Mouse (Mus musculus): ENCODE results near the gene Pld3. TPM values are rescaled to one million over a fixed set of nuclear protein-coding genes. Genes with fewer than 3 reads are reported as not detected.

Pld3 gene
- polyA plus RNA-seq (2015; fragmentation: Nextera tagmentation; extraction: Ambion mirVana) = 109 and 118 TPM in 2 replicates

DNA sequence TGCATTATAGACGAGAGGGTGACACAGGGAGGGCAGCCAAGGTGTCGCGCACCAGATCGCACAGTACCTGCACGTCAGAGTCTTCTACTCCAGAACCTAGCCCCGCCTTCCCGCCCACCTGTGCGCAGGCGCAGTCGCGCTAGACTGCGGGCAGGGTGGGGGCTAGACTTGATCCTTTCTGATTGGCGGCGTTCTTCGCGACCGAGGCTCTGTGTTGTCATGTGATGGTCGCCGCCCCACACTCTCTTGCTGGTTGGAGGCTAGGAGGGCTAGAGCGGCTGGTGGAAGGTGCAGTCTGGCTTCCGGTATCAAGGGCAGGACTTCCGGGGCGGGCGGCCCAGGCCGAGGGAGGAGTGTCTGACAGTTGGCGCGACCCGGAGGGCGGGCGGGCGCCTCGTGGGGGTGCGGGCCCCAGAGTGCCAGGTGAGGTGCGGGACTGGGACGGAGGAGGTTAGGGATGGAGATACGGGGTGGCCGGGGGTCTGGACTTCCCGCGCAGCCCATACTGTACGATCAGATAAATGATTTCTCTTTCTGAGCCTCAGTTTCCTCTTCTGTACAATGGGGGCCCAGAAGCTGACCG, at the start of gene Pld3, which contains the start of gene 2310022A10Rik:
Gene Pld3 (minus strand): TSS at position 288 of the 583 bp plus-strand sequence.
Gene 2310022A10Rik (plus strand): TSS at position 303 of the 583 bp plus-strand sequence.
- WGBS = under 1% methylated on average over 41 of the region's 41 CpGs
- DNase-seq (ENCODE audit: low spot score) (peak; percentile 98), ATAC-seq (replicated peaks; ENCODE audit: low FRiP score, low read depth) (peak; percentile 99)
- no peaks in the 10 kb centered on the region for H3K27me3 ChIP-seq (ENCODE audit: insufficient read depth, low read length)
- H3K4me3 ChIP-seq (replicated peaks; ENCODE audit: low read depth, low read length) = peak within 1 kb of the TSS; percentile 72
- H3K36me3 ChIP-seq (ENCODE audit: insufficient read depth, low read length) = peaks cover 4% of the 10 kb centered on the region; the same call in 1 of the 2 replicates
- H3K4me1 ChIP-seq (replicated peaks; ENCODE audit: insufficient read depth, low read length) = 0 out of 2 replicates have a peak, but pooled peaks cover 4% of the 10 kb centered on the region
- no peaks in the 10 kb centered on the region for H3K9me3 ChIP-seq (replicated peaks; ENCODE audit: low read length)
- H3K4me2 ChIP-seq (ENCODE audit: low read length) = peak within 1 kb of the TSS; percentile 75
- H3K9ac ChIP-seq (ENCODE audit: low read depth, low read length) = peak within 1 kb of the TSS; percentile 70
- no peak within 1 kb of the TSS for H3K27ac ChIP-seq
- no peak for TF ChIP-seq CTCF (IDR thresholded peaks at IDR 0.05; ENCODE audit: low read depth)

DNA sequence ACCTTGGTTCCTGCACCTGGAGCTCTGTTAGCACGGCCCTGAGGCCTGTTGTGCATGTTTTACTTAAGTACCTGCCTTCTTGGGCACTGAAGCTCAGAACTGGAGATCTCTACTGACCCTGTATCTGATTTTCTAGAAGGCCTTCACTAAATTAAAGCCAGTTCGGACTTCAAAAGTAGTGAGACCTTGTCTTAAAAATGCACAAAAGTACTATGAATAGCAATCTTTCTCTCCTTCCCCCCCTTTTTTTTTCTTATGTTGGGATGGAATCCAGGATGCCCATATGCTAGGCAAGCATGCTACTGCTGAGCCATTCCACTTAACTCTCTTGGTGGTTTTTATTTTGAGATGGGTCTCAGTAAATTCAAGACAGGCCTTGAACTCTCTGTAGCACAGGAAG, 49.1 kb upstream of the Pld3 start:
- DNase-seq (ENCODE audit: low spot score) = no peak
- TF ChIP-seq CTCF (IDR thresholded peaks at IDR 0.05; ENCODE audit: low read depth) = no peak
- Histone ChIP-seq H3K4me1 (replicated peaks; ENCODE audit: insufficient read depth, low read length) (peaks cover 17% of the 10 kb centered on the region), H3K4me3 (replicated peaks; ENCODE audit: low read depth, low read length) (no peak overlapping the region), H3K9ac (ENCODE audit: low read depth, low read length) (no peak overlapping the region), H3K9me3 (replicated peaks; ENCODE audit: low read length) (no peaks in the 10 kb centered on the region), H3K4me2 (ENCODE audit: low read length) (no peak overlapping the region), H3K36me3 (ENCODE audit: insufficient read depth, low read length) (no peaks in the 10 kb centered on the region), H3K27ac (no peak overlapping the region), H3K27me3 (ENCODE audit: insufficient read depth, low read length) (no peaks in the 10 kb centered on the region)
- WGBS = 82% methylated on average over 2 of the region's 2 CpGs
- ATAC-seq (replicated peaks; ENCODE audit: low FRiP score, low read depth) = no peak

DNA sequence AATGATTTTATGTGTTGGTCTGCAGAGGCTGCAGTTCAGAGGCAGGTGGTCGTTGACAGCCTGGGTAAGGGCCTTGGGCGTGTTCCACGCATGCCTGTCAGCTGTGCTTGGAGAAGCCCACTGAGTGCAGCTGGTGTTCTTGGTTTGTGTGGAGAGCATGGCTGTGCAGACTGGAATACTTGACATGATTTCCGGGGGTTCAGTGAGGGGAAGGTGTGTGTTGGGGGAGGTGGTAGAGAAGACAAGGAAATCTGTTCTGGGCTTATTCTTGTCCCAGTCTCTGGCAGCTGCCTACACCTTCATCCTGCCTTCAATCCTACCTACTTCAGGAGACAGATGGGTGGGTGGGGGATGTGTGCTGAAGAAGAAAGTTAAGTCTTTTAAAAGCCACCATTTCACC, 48.6 kb upstream of the Pld3 start:
- Histone ChIP-seq H3K27ac (no peak overlapping the region), H3K36me3 (ENCODE audit: insufficient read depth, low read length) (no peaks in the 10 kb centered on the region), H3K4me2 (ENCODE audit: low read length) (no peak overlapping the region), H3K9ac (ENCODE audit: low read depth, low read length) (no peak overlapping the region), H3K4me3 (replicated peaks; ENCODE audit: low read depth, low read length) (no peak overlapping the region), H3K9me3 (replicated peaks; ENCODE audit: low read length) (no peaks in the 10 kb centered on the region), H3K27me3 (ENCODE audit: insufficient read depth, low read length) (no peaks in the 10 kb centered on the region), H3K4me1 (replicated peaks; ENCODE audit: insufficient read depth, low read length) (peaks cover 18% of the 10 kb centered on the region)
- WGBS = 60% methylated on average over 4 of the region's 4 CpGs
- TF ChIP-seq CTCF (IDR thresholded peaks at IDR 0.05; ENCODE audit: low read depth) = no peak
- ATAC-seq (replicated peaks; ENCODE audit: low FRiP score, low read depth) (no peak), DNase-seq (ENCODE audit: low spot score) (no peak)

DNA sequence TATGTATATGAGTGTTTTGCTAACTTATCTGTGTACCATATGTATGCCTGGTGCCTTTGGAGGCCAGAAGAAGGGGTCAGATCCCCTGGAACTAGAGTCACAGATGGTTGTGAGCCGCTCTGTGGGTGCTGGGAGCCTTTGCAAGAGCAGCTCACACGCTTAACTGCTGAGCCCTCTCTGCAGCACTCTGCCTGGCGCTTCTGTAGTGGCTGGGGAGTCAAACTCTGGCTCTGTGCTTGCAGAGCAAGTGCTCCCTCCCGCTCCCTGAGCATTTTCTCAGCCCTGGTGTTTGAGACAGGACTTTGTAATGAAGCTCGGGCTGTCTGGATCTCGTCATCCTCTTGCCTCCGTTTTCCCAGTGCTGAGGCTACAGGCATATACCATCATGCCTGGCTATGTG, 45.0 kb upstream of the Pld3 start:
- no peak for TF ChIP-seq CTCF (IDR thresholded peaks at IDR 0.05; ENCODE audit: low read depth)
- Histone ChIP-seq H3K4me1 (replicated peaks; ENCODE audit: insufficient read depth, low read length) (peaks cover 18% of the 10 kb centered on the region), H3K27ac (no peak overlapping the region), H3K4me3 (replicated peaks; ENCODE audit: low read depth, low read length) (no peak overlapping the region), H3K9me3 (replicated peaks; ENCODE audit: low read length) (no peaks in the 10 kb centered on the region), H3K4me2 (ENCODE audit: low read length) (no peak overlapping the region), H3K9ac (ENCODE audit: low read depth, low read length) (no peak overlapping the region), H3K36me3 (ENCODE audit: insufficient read depth, low read length) (no peaks in the 10 kb centered on the region), H3K27me3 (ENCODE audit: insufficient read depth, low read length) (no peaks in the 10 kb centered on the region)
- DNase-seq (ENCODE audit: low spot score) = no peak
- WGBS = 78% methylated on average over 7 of the region's 7 CpGs
- no peak for ATAC-seq (replicated peaks; ENCODE audit: low FRiP score, low read depth)

DNA sequence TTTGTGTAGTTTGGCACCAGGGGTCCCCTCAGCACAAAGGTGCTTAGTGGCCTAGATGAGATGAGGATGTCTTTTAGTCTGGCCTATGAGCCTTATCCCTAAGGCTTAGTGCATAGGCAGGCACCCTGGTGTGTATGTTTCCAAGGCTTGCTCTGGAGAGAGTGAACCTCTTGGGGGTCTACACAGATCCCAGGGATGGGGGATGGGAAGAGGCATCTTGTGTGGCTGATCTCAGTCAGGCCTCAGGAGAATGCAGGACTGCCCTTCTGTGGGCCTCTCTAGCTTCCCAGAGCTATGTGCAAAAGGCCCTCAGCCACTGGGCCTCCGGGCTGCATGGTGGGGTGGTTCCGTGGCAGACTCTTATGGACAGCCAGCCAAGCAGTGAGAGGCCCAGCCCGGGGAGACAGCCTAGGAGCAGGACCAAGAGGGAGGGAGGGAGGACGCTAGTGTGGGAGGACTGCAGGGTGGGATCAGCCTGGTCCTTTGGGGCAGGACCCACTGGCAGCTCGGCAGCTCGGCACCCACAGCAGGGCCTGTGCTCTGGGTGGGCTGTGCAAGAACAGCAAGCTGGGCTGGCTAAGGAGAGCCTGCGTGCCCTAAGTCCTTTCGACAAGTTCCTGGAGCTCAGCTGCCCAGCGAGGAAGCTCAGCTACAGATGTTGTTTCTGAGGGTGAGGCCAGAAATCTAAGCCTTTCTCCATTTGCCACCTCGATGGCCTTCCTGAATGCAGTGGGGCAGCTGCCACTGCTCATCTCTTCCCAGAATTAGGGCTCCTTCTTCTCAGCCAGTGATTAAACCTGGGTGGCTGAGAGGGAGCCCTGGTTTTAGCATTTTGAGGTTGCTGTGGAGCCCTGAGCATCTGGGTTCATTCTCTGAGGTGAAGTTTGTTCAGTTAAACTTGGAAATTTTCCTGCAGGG, 43.8 kb upstream of the Pld3 start:
- peak; percentile 52; the same call in 1 of the 2 replicates for ATAC-seq (replicated peaks; ENCODE audit: low FRiP score, low read depth)
- peak overlapping the region; percentile 23; the same call in 1 of the 2 replicates for H3K9ac ChIP-seq (ENCODE audit: low read depth, low read length)
- WGBS = 20% methylated on average over 10 of the region's 10 CpGs
- no peak for TF ChIP-seq CTCF (IDR thresholded peaks at IDR 0.05; ENCODE audit: low read depth)
- DNase-seq (ENCODE audit: low spot score) = peak; percentile 76
- H3K27me3 ChIP-seq (ENCODE audit: insufficient read depth, low read length) = no peaks in the 10 kb centered on the region
- peak overlapping the region; percentile 29 for H3K4me2 ChIP-seq (ENCODE audit: low read length)
- H3K4me1 ChIP-seq (replicated peaks; ENCODE audit: insufficient read depth, low read length) = peaks cover 23% of the 10 kb centered on the region
- no peaks in the 10 kb centered on the region for H3K9me3 ChIP-seq (replicated peaks; ENCODE audit: low read length)
- no peaks in the 10 kb centered on the region for H3K36me3 ChIP-seq (ENCODE audit: insufficient read depth, low read length)
- H3K4me3 ChIP-seq (replicated peaks; ENCODE audit: low read depth, low read length) = no peak overlapping the region
- peak overlapping the region; percentile 75 for H3K27ac ChIP-seq

DNA sequence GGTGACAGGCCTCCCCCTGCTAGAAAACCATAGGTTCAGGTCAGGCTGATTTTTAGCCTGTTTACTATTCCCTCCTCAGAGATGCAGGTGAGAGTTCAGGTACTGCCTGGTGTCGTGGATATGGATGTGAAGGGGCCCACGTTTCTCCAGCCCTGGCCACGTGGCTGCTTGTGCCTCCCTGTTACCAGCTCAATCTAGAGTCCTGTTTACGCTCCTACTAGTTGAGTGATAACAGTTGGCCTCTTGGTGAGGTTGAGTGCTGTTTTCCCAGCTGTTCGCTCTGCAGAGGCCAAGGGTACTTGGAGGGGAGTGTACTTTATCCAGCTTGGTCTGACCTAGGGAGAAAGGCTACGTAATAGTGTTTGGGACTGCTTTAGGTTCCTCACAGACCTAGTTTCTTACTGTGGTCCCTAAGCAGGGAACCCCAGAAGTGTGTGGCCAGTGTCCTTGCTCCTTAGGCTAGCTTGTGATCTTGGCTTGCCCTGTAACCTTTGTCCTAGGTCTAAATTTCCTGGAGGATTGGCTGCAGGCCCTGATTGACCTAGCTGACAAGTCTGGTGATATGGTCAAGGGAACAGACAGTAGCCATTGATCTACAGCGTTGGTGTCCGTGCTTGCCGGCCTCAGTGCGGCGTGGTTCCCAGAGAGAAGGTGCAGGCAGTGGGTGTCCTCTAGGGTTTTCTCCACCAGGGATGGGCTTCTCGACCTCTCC, 40.1 kb upstream of the Pld3 start:
- Histone ChIP-seq H3K36me3 (ENCODE audit: insufficient read depth, low read length) (no peaks in the 10 kb centered on the region), H3K4me2 (ENCODE audit: low read length) (peak overlapping the region; percentile 67), H3K4me3 (replicated peaks; ENCODE audit: low read depth, low read length) (peak overlapping the region; percentile 83), H3K9me3 (replicated peaks; ENCODE audit: low read length) (no peaks in the 10 kb centered on the region), H3K27ac (peak overlapping the region; percentile 96), H3K9ac (ENCODE audit: low read depth, low read length) (peak overlapping the region; percentile 82), H3K27me3 (ENCODE audit: insufficient read depth, low read length) (no peaks in the 10 kb centered on the region), H3K4me1 (replicated peaks; ENCODE audit: insufficient read depth, low read length) (peaks cover 23% of the 10 kb centered on the region)
- TF ChIP-seq CTCF (IDR thresholded peaks at IDR 0.05; ENCODE audit: low read depth) = no peak
- WGBS = 30% methylated on average over 12 of the region's 12 CpGs
- ATAC-seq (replicated peaks; ENCODE audit: low FRiP score, low read depth) (no peak), DNase-seq (ENCODE audit: low spot score) (peak; percentile 48)
